Mouse (Mus musculus): ENCODE results near the gene Ms4a6c. TPM values are rescaled to one million over a fixed set of nuclear protein-coding genes. Genes with fewer than 3 reads are reported as not detected.
"Not testable (repeated sequence)": the region's sequence is repeated elsewhere in the genome, so short reads cannot be mapped to it uniquely, and the experiment has no call there.

The Ms4a6c gene
- polyA plus RNA-seq, 1 experiment from 2014 or later = 4.2 TPM

- Histone ChIP-seq H3K9me3 (no peaks in the 10 kb centered on the region), H3K4me2 (replicated peaks) (no peak overlapping the region), H3K4me3 (no peak overlapping the region), H3K4me1 (no peaks in the 10 kb centered on the region), H3K36me3 (no peaks in the 10 kb centered on the region), H3K27me3 (no peaks in the 10 kb centered on the region), H3K27ac (no peak overlapping the region), H3K9ac (no peak overlapping the region)
- ATAC-seq (ENCODE audit: low FRiP score, low read depth) = no peak
- WGBS = 78% methylated on average over 3 of the region's 3 CpGs
These were observed 15.2 kb downstream of the Ms4a6c start for GRCm38 (mm10) chr19:11484388-11484787.

- ATAC-seq (ENCODE audit: low FRiP score, low read depth) = no peak
- no peak overlapping the region for H3K27ac ChIP-seq
- no peaks in the 10 kb centered on the region for H3K36me3 ChIP-seq
- no peaks in the 10 kb centered on the region for H3K27me3 ChIP-seq
- H3K9ac ChIP-seq = no peak overlapping the region
- no peak overlapping the region for H3K4me2 ChIP-seq (replicated peaks)
- no peaks in the 10 kb centered on the region for H3K9me3 ChIP-seq
- H3K4me1 ChIP-seq = no peaks in the 10 kb centered on the region
- H3K4me3 ChIP-seq = no peak overlapping the region
- 87% methylated on average over 3 of the region's 3 CpGs for WGBS
These were observed 16.1 kb downstream of the Ms4a6c start for GRCm38 (mm10) chr19:11485266-11485665.

GRCm38 (mm10) chr19:11485746-11486145 lies 16.6 kb downstream of the Ms4a6c start, which contains the start of gene Gm8369:
TSS of gene Gm8369 (plus strand) at chr19:11485938.
- no peak within 1 kb of the TSS for H3K27ac ChIP-seq
- no peaks in the 10 kb centered on the region for H3K27me3 ChIP-seq
- H3K4me3 ChIP-seq = no peak within 1 kb of the TSS
- no peak within 1 kb of the TSS for H3K4me2 ChIP-seq (replicated peaks)
- no peak for ATAC-seq (ENCODE audit: low FRiP score, low read depth)
- no peaks in the 10 kb centered on the region for H3K36me3 ChIP-seq
- H3K9ac ChIP-seq = no peak within 1 kb of the TSS
- WGBS = 86% methylated on average over 2 of the region's 2 CpGs
- no peaks in the 10 kb centered on the region for H3K4me1 ChIP-seq
- H3K9me3 ChIP-seq = no peaks in the 10 kb centered on the region

- ATAC-seq (ENCODE audit: low FRiP score, low read depth) = no peak
- no peaks in the 10 kb centered on the region for H3K4me1 ChIP-seq
- H3K4me2 ChIP-seq (replicated peaks) = no peak overlapping the region
- H3K9me3 ChIP-seq = no peaks in the 10 kb centered on the region
- no peak overlapping the region for H3K9ac ChIP-seq
- no peaks in the 10 kb centered on the region for H3K27me3 ChIP-seq
- no peaks in the 10 kb centered on the region for H3K36me3 ChIP-seq
- 83% methylated on average over 1 of the region's 1 CpGs for WGBS
- H3K4me3 ChIP-seq = no peak overlapping the region
- no peak overlapping the region for H3K27ac ChIP-seq
These were observed 17.4 kb downstream of the Ms4a6c start for GRCm38 (mm10) chr19:11486599-11486998.

GRCm38 (mm10) chr19:11491406-11492189 lies 22.4 kb downstream of the Ms4a6c start:
- Histone ChIP-seq H3K4me1 (no peaks in the 10 kb centered on the region), H3K9ac (no peak overlapping the region), H3K27ac (no peak overlapping the region), H3K4me2 (replicated peaks) (no peak overlapping the region), H3K9me3 (no peaks in the 10 kb centered on the region), H3K4me3 (no peak overlapping the region), H3K36me3 (no peaks in the 10 kb centered on the region), H3K27me3 (no peaks in the 10 kb centered on the region)
- 64% methylated on average over 4 of the region's 4 CpGs for WGBS
- no peak for ATAC-seq (ENCODE audit: low FRiP score, low read depth)

GRCm38 (mm10) chr19:11492671-11493070 lies 23.5 kb downstream of the Ms4a6c start:
- WGBS = 67% methylated on average over 1 of the region's 1 CpGs
- H3K36me3 ChIP-seq = no peaks in the 10 kb centered on the region
- H3K4me1 ChIP-seq = no peaks in the 10 kb centered on the region
- H3K4me2 ChIP-seq (replicated peaks) = no peak overlapping the region
- H3K9ac ChIP-seq = no peak overlapping the region
- no peak overlapping the region for H3K27ac ChIP-seq
- no peak for ATAC-seq (ENCODE audit: low FRiP score, low read depth)
- H3K27me3 ChIP-seq = no peaks in the 10 kb centered on the region
- H3K4me3 ChIP-seq = no peak overlapping the region
- H3K9me3 ChIP-seq = no peaks in the 10 kb centered on the region

GRCm38 (mm10) chr19:11494519-11494918 lies 25.4 kb downstream of the Ms4a6c start:
- H3K4me2 ChIP-seq (replicated peaks) = no peak overlapping the region
- no peak overlapping the region for H3K9ac ChIP-seq
- no peak overlapping the region for H3K4me3 ChIP-seq
- no peaks in the 10 kb centered on the region for H3K36me3 ChIP-seq
- no peaks in the 10 kb centered on the region for H3K9me3 ChIP-seq
- no peak for ATAC-seq (ENCODE audit: low FRiP score, low read depth)
- no peaks in the 10 kb centered on the region for H3K4me1 ChIP-seq
- H3K27ac ChIP-seq = no peak overlapping the region
- H3K27me3 ChIP-seq = no peaks in the 10 kb centered on the region
- WGBS = 81% methylated on average over 3 of the region's 3 CpGs

GRCm38 (mm10) chr19:11496361-11496760 lies 27.2 kb downstream of the Ms4a6c start:
- no peak for ATAC-seq (ENCODE audit: low FRiP score, low read depth)
- no peaks in the 10 kb centered on the region for H3K9me3 ChIP-seq
- H3K36me3 ChIP-seq = no peaks in the 10 kb centered on the region
- whole genome bisulfite sequencing = 87% methylated on average over 6 of the region's 6 CpGs
- no peak overlapping the region for H3K4me3 ChIP-seq
- no peak overlapping the region for H3K9ac ChIP-seq
- no peaks in the 10 kb centered on the region for H3K4me1 ChIP-seq
- no peak overlapping the region for H3K4me2 ChIP-seq (replicated peaks)
- no peaks in the 10 kb centered on the region for H3K27me3 ChIP-seq
- no peak overlapping the region for H3K27ac ChIP-seq

- not testable (repeated sequence) for H3K9ac ChIP-seq; H3K4me2 ChIP-seq (replicated peaks); H3K9me3 ChIP-seq; H3K27me3 ChIP-seq; H3K36me3 ChIP-seq; H3K4me3 ChIP-seq; ATAC-seq (ENCODE audit: low FRiP score, low read depth); H3K27ac ChIP-seq; H3K4me1 ChIP-seq
- 76% methylated on average over 1 of the region's 1 CpGs for WGBS
These were observed 28.1 kb downstream of the Ms4a6c start for GRCm38 (mm10) chr19:11497300-11497699.

- no peak for ATAC-seq (ENCODE audit: low FRiP score, low read depth)
These were observed 31.6 kb downstream of the Ms4a6c start for GRCm38 (mm10) chr19:11500796-11501195.

GRCm38 (mm10) chr19:11501326-11501725 lies 32.2 kb downstream of the Ms4a6c start:
- Histone ChIP-seq H3K4me3 (no peak overlapping the region), H3K27me3 (no peaks in the 10 kb centered on the region), H3K4me1 (no peaks in the 10 kb centered on the region), H3K36me3 (no peaks in the 10 kb centered on the region), H3K4me2 (replicated peaks) (no peak overlapping the region), H3K9me3 (no peaks in the 10 kb centered on the region), H3K9ac (no peak overlapping the region), H3K27ac (no peak overlapping the region)
- no peak for ATAC-seq (ENCODE audit: low FRiP score, low read depth)
- 88% methylated on average over 4 of the region's 4 CpGs for WGBS

More at GRCm38 (mm10) chr19:11500796-11501195, 31.6 kb downstream of the Ms4a6c start:
- H3K36me3 ChIP-seq = no peaks in the 10 kb centered on the region
- no peak overlapping the region for H3K4me3 ChIP-seq
- 86% methylated on average over 1 of the region's 1 CpGs for WGBS
- H3K27me3 ChIP-seq = no peaks in the 10 kb centered on the region
- H3K27ac ChIP-seq = no peak overlapping the region
- no peak overlapping the region for H3K4me2 ChIP-seq (replicated peaks)
- no peak overlapping the region for H3K9ac ChIP-seq
- H3K4me1 ChIP-seq = no peaks in the 10 kb centered on the region
- no peaks in the 10 kb centered on the region for H3K9me3 ChIP-seq

GRCm38 (mm10) chr19:11504857-11505256 lies 35.7 kb downstream of the Ms4a6c start:
- Histone ChIP-seq H3K9me3 (no peaks in the 10 kb centered on the region), H3K4me1 (no peaks in the 10 kb centered on the region), H3K4me2 (replicated peaks) (no peak overlapping the region), H3K27me3 (no peaks in the 10 kb centered on the region), H3K9ac (no peak overlapping the region), H3K36me3 (no peaks in the 10 kb centered on the region), H3K27ac (no peak overlapping the region), H3K4me3 (no peak overlapping the region)
- no peak for ATAC-seq (ENCODE audit: low FRiP score, low read depth)
- WGBS = 89% methylated on average over 1 of the region's 1 CpGs

GRCm38 (mm10) chr19:11513458-11513857 lies 44.3 kb downstream of the Ms4a6c start:
- Histone ChIP-seq H3K4me1 (no peaks in the 10 kb centered on the region), H3K4me2 (replicated peaks) (no peak overlapping the region), H3K36me3 (no peaks in the 10 kb centered on the region), H3K4me3 (no peak overlapping the region), H3K9ac (no peak overlapping the region), H3K9me3 (no peaks in the 10 kb centered on the region), H3K27me3 (no peaks in the 10 kb centered on the region), H3K27ac (no peak overlapping the region)
- 86% methylated on average over 1 of the region's 1 CpGs for WGBS
- ATAC-seq (ENCODE audit: low FRiP score, low read depth) = no peak

Measured in limb, embryonic 13.5 days (tissue).